Mouse (Mus musculus) C2C12 (cell line): Measurements from ENCODE around the gene Mroh7. TPM values are rescaled to one million over a fixed set of nuclear protein-coding genes. Genes with fewer than 3 reads are reported as not detected.

Experiments
- H3K27me3 ChIP-seq: one replicate; pipeline ENCODE4 v1.6.1; 2011; ENCODE audit not compliant: control insufficient read depth, insufficient read depth, insufficient read length
- H3K36me3 ChIP-seq: one replicate; pipeline ENCODE4 v1.6.1; 2011; ENCODE audit not compliant: control insufficient read depth, insufficient read depth
- H3K4me3 ChIP-seq: one replicate; pipeline ENCODE4 v1.5.1; 2011; ENCODE audit warnings: mild to moderate bottlenecking, control low read depth; ENCODE audit not compliant: poor library complexity, insufficient read depth, severe bottlenecking
- H3K79me2 ChIP-seq: one replicate; pipeline ENCODE4 v1.6.1; 2011; ENCODE audit not compliant: control insufficient read depth, insufficient read depth
- H3K79me3 ChIP-seq: one replicate; pipeline ENCODE4 v1.6.1; 2011; ENCODE audit warnings: low read depth, control low read depth
- H3ac ChIP-seq: one replicate; pipeline ENCODE3; 2011; ENCODE audit warnings: low read depth; ENCODE audit not compliant: control insufficient read depth, insufficient read length
- CEBPB ChIP-seq: IDR thresholded peaks from one replicate; pipeline ENCODE4 v1.6.1; 2011; ENCODE audit warnings: low read depth, mild to moderate bottlenecking, control low read depth, moderate library complexity
- CTCF ChIP-seq: IDR thresholded peaks from one replicate; pipeline ENCODE4 v1.5.1; 2011; ENCODE audit not compliant: control insufficient read depth, insufficient read depth, insufficient read length
- FOSL1 ChIP-seq: IDR thresholded peaks from one replicate; pipeline ENCODE4 v1.8.0; 2011; ENCODE audit warnings: mild to moderate bottlenecking, low read length; ENCODE audit not compliant: poor library complexity, insufficient read depth, severe bottlenecking
- MAX ChIP-seq: IDR thresholded peaks from one replicate; pipeline ENCODE4 v1.6.1; 2011; ENCODE audit warnings: mild to moderate bottlenecking, control low read depth
- MYOD1 ChIP-seq: IDR thresholded peaks from one replicate; pipeline ENCODE4 v1.6.1; 2011; ENCODE audit warnings: low read depth; ENCODE audit not compliant: control insufficient read depth, insufficient read length
- MYOG ChIP-seq: IDR thresholded peaks from one replicate; pipeline ENCODE4 v1.6.1; 2011; ENCODE audit not compliant: control insufficient read depth, insufficient read length; ENCODE audit errors: extremely low read depth
- USF1 ChIP-seq: IDR thresholded peaks from one replicate; pipeline ENCODE4 v1.6.1; 2011; ENCODE audit warnings: low read depth, mild to moderate bottlenecking, control low read depth, moderate library complexity
- polyA plus RNA-seq: library from polyadenylated mRNA; unstranded; fragments of >200 nt; fragmentation: generic; extraction: Trizol; gene quantifications from one replicate; pipeline ENCODE4 v1.2.1, GENCODE M21; 2012; ENCODE audit warnings: missing spikeins

Mroh7 gene
- polyA plus RNA-seq, 1 experiment = not detected

DNA sequence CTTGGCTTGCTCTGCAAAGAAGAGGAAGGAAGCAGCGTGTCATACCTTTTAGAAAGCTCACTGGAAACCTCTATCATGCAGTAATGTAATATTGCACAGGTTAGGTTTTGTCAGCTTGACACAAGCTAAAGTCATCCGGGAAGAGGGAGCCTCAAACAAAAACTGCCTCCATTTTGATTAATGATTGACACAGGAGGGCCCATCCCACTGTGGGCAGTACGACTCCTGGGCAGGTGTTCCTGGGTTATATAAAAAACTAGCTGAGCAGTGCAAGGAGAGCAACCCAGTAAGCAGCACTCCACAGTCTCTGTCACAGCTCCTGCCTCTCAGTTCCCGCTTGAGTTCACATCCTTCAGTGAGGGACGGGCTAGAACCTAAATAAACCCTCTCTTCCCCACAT, 54.0 kb downstream of the Mroh7 start:
- peaks cover 6% of the 10 kb centered on the region for H3K79me3 ChIP-seq
- peaks cover 10% of the 10 kb centered on the region for H3K79me2 ChIP-seq
- TF ChIP-seq FOSL1 (no peak), CEBPB (no peak), MYOG (no peak), CTCF (no peak), MAX (no peak), MYOD1 (no peak), USF1 (no peak)
- H3K36me3 ChIP-seq = peaks cover 39% of the 10 kb centered on the region
- no peak overlapping the region for H3K4me3 ChIP-seq
- no peak overlapping the region for H3ac ChIP-seq
- H3K27me3 ChIP-seq = no peaks in the 10 kb centered on the region

DNA sequence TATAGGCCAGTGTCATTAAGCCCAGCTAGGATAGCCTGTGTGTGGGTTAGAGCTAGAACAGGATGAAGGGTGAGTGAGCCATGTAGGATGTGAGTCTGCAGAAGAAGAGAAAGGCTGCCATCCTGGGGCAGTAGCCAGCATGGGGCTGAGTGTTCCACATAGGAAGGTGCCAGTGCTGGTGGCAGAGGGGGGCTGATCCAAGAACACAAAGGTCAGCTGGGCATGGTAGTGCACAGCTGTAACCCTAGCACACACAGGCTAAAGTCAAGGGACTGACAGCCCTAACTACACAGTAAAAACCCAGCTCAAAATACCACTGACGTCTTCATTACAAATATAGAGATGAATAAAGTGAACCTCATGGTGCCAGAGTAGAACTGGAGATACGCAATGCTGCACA, 64.2 kb downstream of the Mroh7 start:
- TF ChIP-seq MYOD1 (no peak), MAX (no peak), CEBPB (no peak), MYOG (no peak), USF1 (no peak), CTCF (no peak), FOSL1 (no peak)
- no peaks in the 10 kb centered on the region for H3K27me3 ChIP-seq
- H3K79me3 ChIP-seq = no peaks in the 10 kb centered on the region
- H3K79me2 ChIP-seq = no peaks in the 10 kb centered on the region
- peaks cover 83% of the 10 kb centered on the region for H3K36me3 ChIP-seq
- no peak overlapping the region for H3K4me3 ChIP-seq
- H3ac ChIP-seq = no peak overlapping the region

DNA sequence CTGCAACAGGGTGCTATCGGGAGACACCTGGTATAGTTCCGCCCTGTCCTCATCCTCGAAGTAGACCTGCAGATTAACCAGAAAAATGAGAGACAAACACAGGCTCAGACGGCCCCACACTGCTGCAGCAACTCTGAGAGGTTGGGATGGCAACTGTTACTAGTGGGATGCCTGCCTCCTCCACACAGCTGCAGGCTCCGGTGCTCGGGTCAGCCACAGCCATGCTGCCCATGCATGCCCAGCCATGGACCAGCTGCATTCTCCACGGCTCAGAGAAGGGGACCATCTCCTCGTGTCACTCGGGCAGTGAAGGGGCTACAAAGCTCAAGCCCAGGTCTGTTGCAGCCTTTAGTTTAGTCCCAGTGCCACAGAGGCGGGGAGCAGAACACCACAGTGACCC, 65.1 kb downstream of the Mroh7 start:
- H3K27me3 ChIP-seq = no peaks in the 10 kb centered on the region
- peaks cover 82% of the 10 kb centered on the region for H3K36me3 ChIP-seq
- no peaks in the 10 kb centered on the region for H3K79me3 ChIP-seq
- H3ac ChIP-seq = no peak overlapping the region
- TF ChIP-seq MYOD1 (no peak), FOSL1 (no peak), USF1 (no peak), MYOG (no peak), CTCF (no peak), MAX (no peak), CEBPB (no peak)
- H3K79me2 ChIP-seq = no peaks in the 10 kb centered on the region
- no peak overlapping the region for H3K4me3 ChIP-seq

DNA sequence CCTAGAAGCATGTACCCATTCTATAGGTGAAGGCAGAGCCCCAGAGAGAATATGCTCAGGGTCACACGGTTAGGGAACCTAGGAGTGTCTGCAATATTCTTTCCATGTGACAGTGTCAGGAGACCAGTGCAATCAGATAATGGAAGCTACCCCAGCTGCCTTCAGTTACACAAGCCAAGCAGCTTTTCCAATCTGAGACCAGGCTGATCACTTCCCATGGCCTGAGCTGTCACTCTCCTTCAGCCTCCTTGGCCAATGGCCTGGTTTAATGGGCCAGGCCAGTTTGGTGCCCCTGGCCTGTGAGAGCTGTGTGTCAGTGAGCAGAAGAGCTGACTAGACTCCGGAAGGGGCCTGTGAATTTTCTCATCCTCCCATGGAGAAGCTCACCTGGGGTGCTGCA, 65.5 kb downstream of the Mroh7 start:
- TF ChIP-seq MYOG (no peak), CEBPB (no peak), FOSL1 (no peak), USF1 (no peak), MAX (no peak), CTCF (no peak), MYOD1 (no peak)
- peaks cover 78% of the 10 kb centered on the region for H3K36me3 ChIP-seq
- H3K4me3 ChIP-seq = no peak overlapping the region
- no peaks in the 10 kb centered on the region for H3K27me3 ChIP-seq
- H3K79me2 ChIP-seq = no peaks in the 10 kb centered on the region
- no peak overlapping the region for H3ac ChIP-seq
- no peaks in the 10 kb centered on the region for H3K79me3 ChIP-seq

DNA sequence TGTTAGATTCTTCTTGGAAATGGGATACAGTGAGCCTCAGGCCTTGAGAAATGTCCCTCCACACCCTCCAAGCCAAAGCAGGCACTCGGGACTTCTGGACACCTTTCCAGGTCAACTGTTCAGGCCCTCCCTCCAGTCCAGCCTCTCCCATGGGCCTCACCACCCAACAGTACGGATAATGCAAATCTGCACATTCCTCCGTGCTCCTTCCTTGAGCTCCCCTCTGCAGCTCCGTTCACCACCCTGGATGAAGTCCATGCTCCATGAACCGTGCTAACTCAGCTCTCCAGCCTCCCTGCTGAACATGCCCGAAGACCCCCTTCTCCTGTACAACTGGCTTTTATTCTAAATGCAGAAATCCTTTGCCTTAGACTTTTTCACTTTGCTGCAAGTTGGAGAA, 66.0 kb downstream of the Mroh7 start:
- H3K79me3 ChIP-seq = no peaks in the 10 kb centered on the region
- peaks cover 73% of the 10 kb centered on the region for H3K36me3 ChIP-seq
- no peaks in the 10 kb centered on the region for H3K27me3 ChIP-seq
- no peak overlapping the region for H3ac ChIP-seq
- TF ChIP-seq CTCF = no peak
- TF ChIP-seq FOSL1 = no peak
- no peak for TF ChIP-seq USF1
- TF ChIP-seq MYOG = no peak
- TF ChIP-seq MYOD1 = no peak
- TF ChIP-seq MAX = no peak
- TF ChIP-seq CEBPB = no peak
- no peaks in the 10 kb centered on the region for H3K79me2 ChIP-seq
- no peak overlapping the region for H3K4me3 ChIP-seq

DNA sequence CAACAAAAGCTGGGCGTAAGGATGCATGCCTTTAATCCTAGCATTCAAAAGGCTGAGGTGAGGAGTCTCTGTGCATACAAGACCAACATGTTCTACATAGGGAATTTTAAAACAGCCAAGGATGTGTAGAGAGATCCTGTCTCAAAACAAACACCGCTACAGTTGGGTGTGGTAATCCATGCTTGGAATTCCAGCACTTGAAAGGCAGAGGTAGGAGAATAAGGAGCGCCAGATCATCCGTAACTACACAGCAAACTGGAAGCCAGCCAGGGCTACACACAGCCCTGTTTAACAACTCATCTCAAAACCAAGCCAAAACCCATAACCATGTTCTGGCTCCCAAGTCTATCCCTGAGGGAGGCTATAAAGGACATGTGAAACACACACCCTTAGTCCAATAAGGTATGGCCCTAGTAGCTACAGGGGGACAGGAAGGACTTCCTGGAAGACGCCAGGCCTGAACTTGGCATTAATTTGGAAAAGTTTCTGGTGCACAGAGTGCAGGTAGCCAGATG, 66.7 kb downstream of the Mroh7 start:
- H3K36me3 ChIP-seq = peaks cover 66% of the 10 kb centered on the region

More for the DNA sequence above, 66.7 kb downstream of the Mroh7 start:
- Histone ChIP-seq H3K79me3 (no peaks in the 10 kb centered on the region), H3K4me3 (no peak overlapping the region), H3ac (no peak overlapping the region), H3K27me3 (no peaks in the 10 kb centered on the region), H3K79me2 (no peaks in the 10 kb centered on the region)
- TF ChIP-seq USF1 (no peak), MAX (no peak), CEBPB (no peak), CTCF (no peak), MYOG (no peak), MYOD1 (no peak), FOSL1 (no peak)
